Mouse (Mus musculus): ENCODE data around the gene Zbed5. TPM values are rescaled to one million over a fixed set of nuclear protein-coding genes. Genes with fewer than 3 reads are reported as not detected.
A peak's percentile ranks its signal among the peaks of the same experiment; 100 is the strongest.
"Not testable (repeated sequence)": the region's sequence is repeated elsewhere in the genome, so short reads cannot be mapped to it uniquely, and the experiment has no call there.

The Zbed5 gene
- 1 to 10 TPM; 1.1 to 1.9 TPM for total RNA-seq (2021)
- long read RNA-seq, experiment 1, partial matches to known transcripts, result 0 of 2 reads
- long read RNA-seq, experiment 1, other reads (novel, unspliced or antisense), result 1 of 2 reads
- long read RNA-seq, experiment 2, partial matches to known transcripts, result 0 of 1 reads
- long read RNA-seq, experiment 2, other reads (novel, unspliced or antisense), result 0 of 1 reads

GRCm38 (mm10) chr5:129895198-129896088 lies at the start of gene Zbed5:
Gene Zbed5, plus strand, starts transcription at chr5:129895723.
- DNase-seq, result peak; percentile 71

- peak; percentile 97 for DNase-seq
Observed at GRCm38 (mm10) chr5:129846752-129847557, 48.6 kb upstream of the Zbed5 start, which contains the start of gene Sumf2. Gene Sumf2, plus strand, starts transcription at chr5:129846986.

GRCm38 (mm10) chr5:129847558-129847820 lies 48.0 kb upstream of the Zbed5 start:
- DNase-seq, result no peak

GRCm38 (mm10) chr5:129855163-129855562 lies 40.4 kb upstream of the Zbed5 start:
- no peak for DNase-seq

- DNase-seq, result no peak
Observed at GRCm38 (mm10) chr5:129856414-129856813, 39.1 kb upstream of the Zbed5 start.

GRCm38 (mm10) chr5:129862325-129862724 lies 33.2 kb upstream of the Zbed5 start:
- no peak for DNase-seq

- DNase-seq, result peak; percentile 62
Observed at GRCm38 (mm10) chr5:129864467-129864866, 31.1 kb upstream of the Zbed5 start.

- DNase-seq, result no peak
Observed at GRCm38 (mm10) chr5:129865841-129866240, 29.7 kb upstream of the Zbed5 start.

- DNase-seq, result no peak
Observed at GRCm38 (mm10) chr5:129869238-129869995, 26.1 kb upstream of the Zbed5 start.

- no peak for DNase-seq
Observed at GRCm38 (mm10) chr5:129871238-129871637, 24.3 kb upstream of the Zbed5 start.

GRCm38 (mm10) chr5:129873942-129874341 lies 21.6 kb upstream of the Zbed5 start:
- DNase-seq, result no peak

- DNase-seq, result no peak
Observed at GRCm38 (mm10) chr5:129875098-129875497, 20.4 kb upstream of the Zbed5 start.

GRCm38 (mm10) chr5:129877731-129878455 lies 17.6 kb upstream of the Zbed5 start:
- DNase-seq, result peak; percentile 25

- DNase-seq, result peak; percentile 81
Observed at GRCm38 (mm10) chr5:129878946-129879345, 16.6 kb upstream of the Zbed5 start.

- no peak for DNase-seq
Observed at GRCm38 (mm10) chr5:129879888-129880287, 15.6 kb upstream of the Zbed5 start.

- no peak for DNase-seq
Observed at GRCm38 (mm10) chr5:129886271-129886670, 9.3 kb upstream of the Zbed5 start.

GRCm38 (mm10) chr5:129886911-129887636 lies 8.4 kb upstream of the Zbed5 start, which contains the start of gene Chchd2:
Gene Chchd2, minus strand, starts transcription at chr5:129887470.
- DNase-seq, result peak; percentile 80

- not testable (repeated sequence) for DNase-seq
Observed at GRCm38 (mm10) chr5:129890390-129890789, 5.1 kb upstream of the Zbed5 start.

- DNase-seq, result no peak
Observed at GRCm38 (mm10) chr5:129898449-129898848, 2.9 kb downstream of the Zbed5 start, which contains the start of gene Phkg1. Gene Phkg1, minus strand, starts transcription at chr5:129898549.

- DNase-seq, result no peak
Observed at GRCm38 (mm10) chr5:129907775-129908174, 12.3 kb downstream of the Zbed5 start.
